Mouse (Mus musculus): ENCODE measurements around the gene 1700066M21Rik. TPM values are rescaled to one million over a fixed set of nuclear protein-coding genes. Genes with fewer than 3 reads are reported as not detected.

Gene 1700066M21Rik
- 1 to 10 TPM; 2.1 to 4.5 TPM for total RNA-seq (2021)
- long read RNA-seq, experiment 1, partial matches to known transcripts, result 1 of 4 reads
- long read RNA-seq, experiment 1, other reads (novel, unspliced or antisense), result 0 of 4 reads
- long read RNA-seq, experiment 2, partial matches to known transcripts, result 0 of 3 reads
- long read RNA-seq, experiment 2, other reads (novel, unspliced or antisense), result 2 of 3 reads

- peak; percentile 95 for DNase-seq
Measured at GRCm38 (mm10) chr1:57377376-57378341, at the start of gene 1700066M21Rik. Gene 1700066M21Rik, plus strand, starts transcription at chr1:57377620.

- DNase-seq, result no peak
Measured at GRCm38 (mm10) chr1:57329285-57330093, 47.9 kb upstream of the 1700066M21Rik start.

GRCm38 (mm10) chr1:57330228-57330627 lies 47.2 kb upstream of the 1700066M21Rik start:
- DNase-seq, result no peak

GRCm38 (mm10) chr1:57332040-57332439 lies 45.4 kb upstream of the 1700066M21Rik start:
- no peak for DNase-seq

GRCm38 (mm10) chr1:57333550-57334213 lies 43.7 kb upstream of the 1700066M21Rik start:
- DNase-seq, result peak; percentile 17

GRCm38 (mm10) chr1:57335200-57335599 lies 42.2 kb upstream of the 1700066M21Rik start:
- no peak for DNase-seq

- DNase-seq, result no peak
Measured at GRCm38 (mm10) chr1:57339156-57339796, 38.1 kb upstream of the 1700066M21Rik start.

- no peak for DNase-seq
Measured at GRCm38 (mm10) chr1:57341197-57341596, 36.2 kb upstream of the 1700066M21Rik start.

- DNase-seq, result no peak
Measured at GRCm38 (mm10) chr1:57347487-57347886, 29.9 kb upstream of the 1700066M21Rik start.

- no peak for DNase-seq
Measured at GRCm38 (mm10) chr1:57351941-57352340, 25.5 kb upstream of the 1700066M21Rik start.

- DNase-seq, result no peak
Measured at GRCm38 (mm10) chr1:57358546-57358945, 18.9 kb upstream of the 1700066M21Rik start.

- DNase-seq, result no peak
Measured at GRCm38 (mm10) chr1:57367446-57367845, 10.0 kb upstream of the 1700066M21Rik start.

- DNase-seq, result no peak
Measured at GRCm38 (mm10) chr1:57369111-57369510, 8.3 kb upstream of the 1700066M21Rik start.

GRCm38 (mm10) chr1:57370451-57370850 lies 7.0 kb upstream of the 1700066M21Rik start:
- no peak for DNase-seq

GRCm38 (mm10) chr1:57375276-57375675 lies 2.1 kb upstream of the 1700066M21Rik start:
- no peak for DNase-seq

GRCm38 (mm10) chr1:57376806-57377205 lies 614 bp upstream of the 1700066M21Rik start:
- DNase-seq, result no peak

- DNase-seq, result no peak
Measured at GRCm38 (mm10) chr1:57386519-57386918, 9.1 kb downstream of the 1700066M21Rik start.

GRCm38 (mm10) chr1:57387876-57388275 lies 10.5 kb downstream of the 1700066M21Rik start:
- peak; percentile 6 for DNase-seq

GRCm38 (mm10) chr1:57388402-57389155 lies 11.2 kb downstream of the 1700066M21Rik start:
- DNase-seq, result no peak

- DNase-seq, result no peak
Measured at GRCm38 (mm10) chr1:57390993-57391790, 13.8 kb downstream of the 1700066M21Rik start.

All from gastrocnemius, postnatal 10 days (tissue).